Comparison of ENCODE assay signal across 8 mouse cellular contexts in the genomic region with DNA sequence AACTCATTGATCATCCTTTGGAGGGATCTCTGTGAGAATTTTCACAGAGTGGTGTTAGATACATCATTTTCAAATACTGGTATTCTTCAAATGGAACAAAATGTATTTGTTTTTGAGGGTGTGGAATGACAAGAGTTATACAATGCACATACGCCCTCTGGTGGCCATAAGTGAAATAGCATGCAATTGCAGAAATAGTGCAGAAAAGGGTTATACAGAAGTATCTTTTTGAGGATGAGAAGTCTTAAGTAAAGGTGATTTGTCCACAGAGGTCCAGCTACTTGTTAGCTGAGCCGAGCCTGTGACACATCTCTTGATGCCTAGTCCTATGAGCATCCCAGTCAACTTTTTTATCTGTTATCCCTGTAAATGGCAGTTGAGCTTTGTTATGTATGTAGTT.
A peak's percentile ranks its signal among the peaks of the same experiment; 100 is the strongest.
DNase-seq lines count a peak whose midpoint lies in the region; ATAC-seq lines count a peak whose summit lies in the region.

No protein-coding gene starts in this region.

- peak; percentile 4 for DNase-seq in cerebellum, adult 11 months
- DNase-seq in layer of hippocampus, adult 11-12 months (ENCODE audit: low spot score): peak; percentile 11
- no peak for DNase-seq in layer of hippocampus, postnatal 36 days
- DNase-seq in cerebellum, postnatal 36 days: peak; percentile 5 to 24
- peak; percentile 2 for DNase-seq in lung, postnatal 14 days
- DNase-seq in yolk sac, embryonic 10.5 days (ENCODE audit: low spot score): no peak

- no peak for ATAC-seq in cerebellum, adult (ENCODE audit: insufficient number of reproducible peaks, low FRiP score, low TSS enrichment)
- ATAC-seq in CD4-positive, CD25-positive, alpha-beta regulatory T cell, adult 4 months: peak; percentile 45

Comparison
In these comparisons a context has a peak if more than half of its experiments do, and no peak if none do; other contexts are left out.
1. DNase-seq: peak in cerebellum, adult 11 months (single experiment), layer of hippocampus, adult 11-12 months (single experiment), cerebellum, postnatal 36 days (2 of 2) and lung, postnatal 14 days (single experiment); none in layer of hippocampus, postnatal 36 days (0 of 2) and yolk sac, embryonic 10.5 days (single experiment).